Mouse (Mus musculus) thymus, postnatal 0 days (tissue): Measurements from ENCODE around the gene Rpl34. TPM values are rescaled to one million over a fixed set of nuclear protein-coding genes. Genes with fewer than 3 reads are reported as not detected.

Experiments
- DNase-seq: peaks from one replicate; pipeline ENCODE4 v3.0.0-alpha.2; 2015; ENCODE audit warnings: low spot score
- polyA plus RNA-seq: library from polyadenylated mRNA; unstranded; fragments of >200 nt; fragmentation: Nextera tagmentation; extraction: Ambion mirVana; gene quantifications from 2 replicates; pipeline ENCODE4 v1.2.1, GENCODE M21; 2015

The Rpl34 gene
- polyA plus RNA-seq, 1 experiment from 2014 or later: 1,349 TPM

DNA sequence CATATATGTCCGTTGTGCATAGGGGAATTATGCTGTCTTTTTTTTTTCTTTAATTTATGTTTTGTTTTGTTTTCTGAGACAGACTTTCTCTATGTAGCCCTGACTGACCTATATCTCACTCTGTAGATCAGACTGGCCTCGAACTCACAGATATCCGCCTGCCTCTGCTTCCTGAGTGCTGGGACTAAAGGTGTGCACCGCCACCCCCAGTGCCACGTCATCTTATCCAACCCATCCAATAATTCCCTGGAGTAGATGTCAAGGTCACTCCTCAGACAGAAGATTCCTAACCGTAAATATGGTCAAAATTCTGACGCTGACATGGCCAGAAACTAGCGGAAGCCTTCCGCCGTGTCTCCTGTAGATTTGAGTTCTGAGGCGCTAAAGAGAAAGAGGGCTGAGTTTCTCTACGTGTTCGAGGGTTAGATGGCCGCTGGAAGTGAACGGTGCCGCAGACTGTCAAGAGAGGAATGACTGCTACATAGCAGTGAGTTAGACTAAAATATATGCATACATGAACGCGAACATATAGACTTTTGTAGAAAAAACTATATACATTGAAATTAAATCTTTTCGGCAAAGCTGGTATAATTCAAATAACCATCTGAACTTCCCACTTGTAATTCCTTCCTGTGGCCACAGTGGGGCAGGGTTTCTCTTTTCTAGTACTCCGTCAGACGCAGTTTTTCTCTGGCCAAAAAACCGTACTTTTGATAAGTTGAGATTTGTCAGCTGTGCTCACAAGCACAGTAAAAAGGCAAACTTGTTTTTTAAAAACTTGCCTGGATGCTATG, 15.2 kb downstream of the Rpl34 start:
- peak; percentile 76 for DNase-seq

DNA sequence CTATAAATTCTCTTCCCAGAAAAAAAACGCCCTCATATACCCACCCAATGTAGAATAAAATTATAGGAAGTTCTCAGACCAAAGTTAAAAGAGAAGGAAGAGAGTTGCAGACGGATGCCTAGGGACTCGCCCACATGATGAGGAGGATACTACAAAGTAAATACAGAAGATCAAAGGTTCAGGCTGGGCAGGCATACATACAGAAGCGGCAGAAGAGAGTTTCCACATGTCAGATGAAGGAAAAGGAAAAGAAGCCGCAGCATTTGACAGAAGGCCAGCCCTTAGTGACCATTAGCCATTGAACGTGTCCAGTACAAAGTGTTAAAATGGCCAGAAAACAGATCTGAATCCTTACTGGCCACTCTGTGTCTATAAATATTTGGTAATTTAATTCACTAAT, 17.3 kb downstream of the Rpl34 start:
- no peak for DNase-seq

DNA sequence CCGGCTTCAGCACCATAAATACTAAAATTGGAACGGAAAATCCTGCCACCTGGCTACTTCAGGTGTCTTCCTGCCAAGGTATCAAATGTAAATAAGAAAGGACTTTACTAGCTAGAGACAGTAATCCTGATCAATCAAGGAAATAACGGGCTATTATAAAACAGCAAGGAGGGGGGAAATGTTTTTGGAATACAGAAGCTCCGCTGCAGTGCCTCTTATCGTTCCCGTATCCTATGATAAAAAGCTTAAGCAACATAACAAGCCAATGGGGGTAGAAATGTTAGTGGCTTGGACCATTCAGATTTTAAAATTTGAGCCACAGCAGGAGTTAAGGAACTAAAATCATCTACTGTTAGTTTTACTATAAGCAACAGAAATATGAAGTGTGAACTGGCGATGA, 20.1 kb downstream of the Rpl34 start:
- no peak for DNase-seq

DNA sequence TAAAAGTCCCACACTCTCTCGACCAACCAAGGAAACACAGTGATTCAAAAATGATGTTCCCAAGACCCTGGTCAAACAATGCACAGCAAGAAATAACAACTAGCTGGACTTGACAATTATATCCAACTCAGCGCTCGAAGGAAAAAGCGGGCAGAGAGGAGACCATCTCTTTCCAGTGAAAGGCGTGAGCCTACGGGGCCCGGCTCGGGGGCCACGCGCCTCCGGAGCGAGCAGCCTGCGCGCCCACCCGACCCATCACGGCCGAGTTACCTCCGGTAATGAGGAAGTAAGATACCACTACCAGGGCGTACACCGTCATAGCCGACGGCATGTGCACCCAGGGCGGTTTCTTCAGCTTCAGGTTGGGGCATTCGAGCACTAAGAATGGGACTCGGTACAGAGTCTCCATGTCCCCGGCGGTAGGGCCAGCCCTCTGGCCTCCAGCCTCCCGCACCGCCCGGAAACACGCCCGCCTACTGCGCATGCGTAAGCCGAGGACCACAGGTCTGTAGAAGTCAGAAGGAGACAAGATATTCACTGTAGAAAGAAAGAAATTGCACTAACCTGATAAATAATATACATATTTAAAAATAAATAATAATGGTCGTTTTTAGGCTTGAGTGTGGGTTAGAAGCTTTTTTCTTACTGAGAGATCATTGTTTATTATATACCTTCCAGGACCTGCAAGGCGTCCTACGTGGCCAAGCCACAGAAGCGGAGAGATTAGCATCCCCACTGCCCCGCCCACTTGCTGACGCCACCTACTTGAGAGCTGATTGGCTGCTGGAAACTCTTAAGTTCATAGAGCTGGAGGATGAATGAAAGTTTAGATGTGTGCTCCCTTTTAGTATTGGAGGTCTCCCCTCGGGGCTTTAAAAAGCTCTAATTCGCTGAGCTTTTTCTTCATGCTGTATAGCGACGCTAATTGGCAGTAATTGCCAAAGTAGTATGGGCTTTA, 21.0 kb downstream of the Rpl34 start, which contains the start of gene Ostc:
Gene Ostc (minus strand): TSS at position 478 of the 958 bp plus-strand sequence.
- DNase-seq: peak; percentile 98

DNA sequence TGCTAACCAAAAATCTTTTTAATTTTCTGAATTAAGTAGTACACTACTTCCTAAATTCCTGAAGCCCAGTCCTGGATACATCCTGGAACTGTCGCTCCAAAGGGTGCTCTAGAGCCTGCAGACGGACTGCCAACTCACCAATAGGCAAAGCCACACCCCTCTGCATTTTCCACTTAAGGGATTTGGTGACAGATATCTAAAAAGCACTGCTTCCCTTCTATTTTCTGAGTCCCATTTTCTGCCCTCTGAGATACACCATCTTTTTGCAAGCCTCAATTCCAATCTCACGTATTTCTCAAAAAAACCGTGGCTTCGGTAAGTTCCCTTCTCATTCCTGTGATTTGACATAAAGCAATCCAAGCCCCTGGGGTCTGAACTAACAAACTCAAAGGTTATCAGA, 21.7 kb downstream of the Rpl34 start:
- DNase-seq: no peak

DNA sequence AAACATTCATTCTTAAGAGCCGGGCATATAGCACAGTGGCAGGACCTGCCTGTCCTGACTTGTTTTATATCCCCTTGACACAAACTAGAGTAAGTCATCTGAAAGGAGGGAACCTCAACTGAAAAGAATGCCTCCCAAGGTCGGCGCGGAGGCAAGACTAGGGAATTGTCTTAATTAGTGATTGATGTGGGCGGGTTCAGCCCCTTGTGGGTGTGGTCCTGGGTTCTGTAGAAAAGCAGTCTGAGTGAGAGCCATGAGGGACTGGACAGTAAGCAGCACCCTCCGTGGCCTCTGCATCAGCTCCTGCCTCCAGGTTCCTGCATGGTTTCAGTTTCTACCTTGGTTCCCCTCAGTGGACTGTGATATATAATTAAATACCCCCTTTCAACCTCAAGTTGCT, 27.9 kb downstream of the Rpl34 start:
- DNase-seq: no peak

DNA sequence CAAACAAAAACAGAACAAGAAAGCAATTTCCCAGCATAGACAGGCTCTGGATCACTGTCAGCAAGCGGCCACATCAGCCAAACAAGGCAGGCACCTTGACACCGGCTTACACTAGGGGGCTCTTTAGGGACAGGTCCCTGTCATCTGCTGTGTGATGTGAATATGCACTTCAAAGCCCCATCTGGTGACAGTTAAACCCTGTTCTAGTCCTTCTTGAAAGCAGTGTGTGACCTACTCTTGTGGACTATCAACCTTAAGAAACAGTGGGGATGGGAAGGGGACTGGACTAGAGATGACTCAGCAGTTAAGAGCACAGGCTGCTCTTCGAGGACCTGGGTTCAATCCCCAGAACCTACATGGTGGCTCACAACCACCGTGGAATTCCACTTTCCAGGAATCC, 32.6 kb downstream of the Rpl34 start:
- DNase-seq: peak; percentile 39

DNA sequence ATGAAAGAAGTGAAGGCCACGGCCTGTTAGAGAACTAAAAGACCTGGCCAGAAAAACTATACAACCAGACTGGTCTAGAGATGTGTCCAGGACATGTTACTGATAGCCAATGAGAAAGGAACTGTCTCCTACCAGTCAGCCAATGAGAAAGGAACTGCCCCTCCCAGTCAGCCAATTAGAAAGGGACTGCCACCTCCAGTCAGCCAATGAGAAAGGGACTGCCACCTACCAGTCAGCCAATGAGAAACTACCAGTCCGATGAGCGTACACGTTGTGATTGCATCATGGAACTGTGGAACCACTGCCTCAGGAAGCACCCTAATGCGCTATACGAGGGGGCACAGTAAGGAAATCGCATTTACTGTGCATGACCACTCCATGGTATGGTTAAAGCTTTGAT, 35.5 kb downstream of the Rpl34 start:
- no peak for DNase-seq

DNA sequence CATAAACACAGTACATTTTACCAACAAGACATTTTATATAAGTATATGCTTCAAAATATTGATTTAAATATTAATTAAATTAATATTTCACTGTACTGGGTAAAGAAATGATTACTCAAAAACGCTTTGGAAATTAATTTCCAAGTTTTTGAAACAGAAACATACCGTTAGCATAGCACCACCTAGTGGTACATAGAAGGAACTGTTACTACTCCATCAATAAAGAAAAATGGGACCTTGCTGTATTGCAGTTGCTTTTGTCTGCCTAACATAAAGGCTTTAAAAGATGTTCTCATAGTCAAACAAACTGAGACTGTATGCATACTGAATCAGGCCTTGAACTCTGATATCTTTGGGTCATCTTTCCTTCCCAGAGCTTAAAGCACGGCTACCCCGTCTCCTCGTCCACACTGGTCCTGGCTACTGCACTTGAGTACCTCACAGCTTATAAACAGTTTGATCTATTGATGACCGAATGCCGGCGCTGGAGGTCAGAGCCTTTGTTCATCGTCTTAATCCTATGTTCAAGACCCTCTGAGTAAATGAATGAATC, 36.1 kb downstream of the Rpl34 start:
- DNase-seq: peak; percentile 27

DNA sequence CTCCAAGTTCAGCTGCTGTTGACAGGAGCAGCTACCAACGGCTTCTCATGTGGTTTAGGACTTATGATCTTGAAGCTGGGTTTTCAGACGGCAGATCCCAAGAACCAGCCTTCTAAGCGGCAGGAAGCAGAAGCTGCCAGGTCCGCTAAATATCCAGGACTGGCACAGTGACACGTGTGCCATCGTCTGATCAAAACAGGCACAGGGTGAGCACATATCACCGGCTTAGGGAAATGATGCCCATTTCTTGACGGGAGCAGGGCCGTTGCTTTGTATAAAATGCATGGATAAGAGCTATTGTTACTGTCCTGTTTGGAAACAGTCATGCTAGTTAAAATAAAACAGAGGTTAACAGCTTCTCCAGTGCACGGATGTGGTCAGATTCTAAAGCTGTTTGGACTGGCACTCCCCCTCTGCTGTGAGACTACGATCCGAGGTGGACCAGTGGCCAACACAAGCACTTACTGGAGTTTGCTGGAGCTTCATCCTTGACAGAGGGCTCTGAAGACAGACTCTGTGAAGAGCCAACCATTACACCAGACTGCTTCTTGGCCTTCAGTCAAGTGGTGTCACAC, 38.5 kb downstream of the Rpl34 start:
- DNase-seq: no peak

DNA sequence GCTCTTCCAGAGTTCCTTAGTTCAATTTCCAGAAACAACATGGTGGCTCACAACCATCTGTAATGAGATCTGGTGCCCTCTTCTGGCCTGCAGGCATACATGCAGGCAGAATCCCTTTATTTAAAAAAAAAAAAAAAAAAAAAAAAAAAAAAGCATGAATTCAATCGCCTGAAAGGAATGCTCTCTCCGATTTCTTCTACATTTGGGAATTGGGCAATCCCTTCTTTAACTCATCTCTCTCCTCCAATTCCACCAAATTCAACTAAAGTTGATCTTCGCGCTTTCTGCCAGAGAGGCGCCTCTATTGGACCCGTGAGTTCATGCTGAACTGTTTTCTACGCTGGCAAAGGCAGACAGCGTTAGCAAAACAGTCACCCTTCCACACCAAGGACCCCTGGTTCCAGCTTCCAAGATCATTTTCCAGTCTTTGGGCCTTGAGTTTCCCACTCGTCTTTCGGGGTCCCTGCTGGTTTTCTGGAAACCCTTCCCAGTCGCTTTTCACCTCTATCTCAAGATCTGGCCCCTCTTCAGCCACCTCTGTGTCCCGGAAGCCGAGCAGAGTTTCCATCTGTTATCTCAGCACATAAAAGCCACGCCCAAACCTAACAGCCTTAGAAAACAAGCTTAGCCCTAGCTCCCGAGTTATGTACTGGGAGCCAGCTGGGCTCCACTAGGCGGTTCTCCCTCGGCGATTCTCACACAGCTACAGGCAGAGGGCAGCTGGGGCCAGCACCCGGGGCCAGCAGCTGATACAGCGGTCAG, 39.2 kb downstream of the Rpl34 start:
- peak; percentile 83 for DNase-seq

DNA sequence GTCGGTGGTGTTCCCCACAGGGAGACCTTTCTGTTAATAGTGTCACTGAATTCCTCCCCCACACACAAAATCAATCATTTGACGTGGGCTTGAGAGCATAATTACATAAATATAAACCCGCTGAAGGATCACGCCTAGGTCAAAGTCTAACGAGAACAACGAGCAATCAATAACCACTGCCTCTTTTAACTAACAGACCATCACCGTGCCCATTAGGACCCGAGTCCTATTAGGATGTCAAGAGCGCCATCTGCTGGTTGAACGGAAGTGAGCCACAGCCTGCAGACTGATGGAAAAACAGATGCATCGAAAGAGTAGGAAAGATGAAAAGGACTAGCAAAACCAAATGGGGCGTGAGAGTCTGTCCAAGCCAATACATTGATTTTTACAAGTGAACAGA, 40.6 kb downstream of the Rpl34 start:
- DNase-seq: peak; percentile 52

DNA sequence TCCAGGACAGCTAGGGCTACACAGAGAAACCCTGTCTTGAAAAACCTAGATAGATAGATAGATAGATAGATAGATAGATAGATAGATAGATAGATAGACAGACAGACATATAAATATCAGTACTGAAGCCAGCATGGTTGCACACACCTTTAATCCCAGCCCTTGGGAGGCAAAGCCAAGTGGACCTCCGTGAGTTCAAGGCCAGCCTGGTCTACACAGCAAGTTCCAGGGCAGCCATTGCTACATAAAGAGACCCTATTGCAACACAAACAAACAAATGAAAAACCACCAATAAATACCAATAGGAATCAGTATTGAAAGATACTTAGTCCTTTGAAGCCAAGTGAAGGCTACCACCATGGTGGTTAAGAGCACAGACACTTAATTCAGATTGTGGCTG, 43.1 kb downstream of the Rpl34 start:
- DNase-seq: no peak

DNA sequence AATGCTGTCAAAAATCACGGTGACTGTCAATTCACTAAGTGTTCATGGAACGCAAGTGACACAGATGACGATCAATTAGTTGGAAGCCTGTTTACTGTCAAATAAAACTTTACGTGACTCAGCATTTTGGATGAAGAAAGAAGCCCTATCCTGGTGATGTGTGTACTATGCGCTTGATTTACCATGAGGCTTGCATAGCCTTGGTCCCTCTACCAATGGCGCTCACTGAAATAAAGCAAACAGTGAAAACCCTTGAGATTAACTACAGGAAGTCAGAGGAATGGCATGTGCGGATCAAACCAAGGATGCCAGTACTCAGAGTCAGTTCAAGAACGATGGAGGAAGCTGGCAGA, 45.2 kb downstream of the Rpl34 start:
- no peak for DNase-seq

DNA sequence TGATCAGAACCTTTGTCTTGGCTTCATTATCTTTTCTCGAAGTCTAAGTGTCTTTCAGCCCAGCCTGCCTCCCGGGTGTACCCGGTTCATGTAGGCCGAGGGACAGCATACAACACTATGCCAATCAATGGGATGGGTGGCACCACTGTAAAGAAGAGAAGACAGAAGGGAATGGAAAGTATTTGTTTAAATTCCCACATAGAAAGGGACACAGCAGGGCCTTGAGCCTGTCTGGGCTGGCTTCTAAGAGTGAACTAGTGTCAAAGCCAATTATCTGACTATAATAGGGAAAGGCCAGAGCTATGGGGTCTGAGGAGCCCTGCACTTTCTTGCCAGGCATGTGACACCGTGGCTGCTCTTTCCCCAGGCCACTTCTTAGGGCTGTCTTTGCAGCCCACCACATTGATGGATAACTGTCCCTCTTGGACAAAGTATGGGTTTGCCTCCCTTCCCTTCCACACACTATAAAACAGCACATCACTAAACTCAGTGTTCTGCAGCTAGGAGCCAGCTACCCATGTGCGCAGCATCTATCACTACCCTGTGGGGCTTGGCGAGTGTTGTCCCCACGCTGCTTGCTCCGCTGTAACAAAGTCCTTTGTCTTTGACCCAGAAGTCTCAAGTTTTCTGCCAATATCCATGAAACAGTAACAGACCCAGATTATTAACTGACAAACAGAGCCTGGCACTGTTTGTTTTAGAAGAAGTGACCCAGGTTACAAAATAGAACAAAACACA, 45.8 kb downstream of the Rpl34 start:
- DNase-seq: no peak

DNA sequence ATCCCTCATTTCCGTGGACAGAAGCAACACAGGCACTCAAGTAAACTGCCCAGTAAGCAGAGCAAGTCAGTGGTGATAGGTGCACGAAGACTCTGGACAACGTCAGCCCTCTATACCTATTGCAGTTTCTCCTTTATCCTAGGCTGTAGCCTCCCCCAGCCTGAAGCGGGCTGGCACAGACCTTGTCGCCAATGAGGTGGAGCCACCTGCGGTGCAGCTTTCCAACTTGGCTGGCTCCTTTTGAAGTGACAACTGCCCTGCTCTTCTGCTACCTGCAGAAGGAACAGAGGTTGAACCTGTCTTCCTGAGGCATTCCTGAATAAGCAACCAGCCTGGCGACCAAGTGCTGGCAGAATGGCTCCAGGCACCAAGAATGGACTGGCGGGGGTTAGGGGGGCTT, 46.4 kb downstream of the Rpl34 start:
- no peak for DNase-seq

DNA sequence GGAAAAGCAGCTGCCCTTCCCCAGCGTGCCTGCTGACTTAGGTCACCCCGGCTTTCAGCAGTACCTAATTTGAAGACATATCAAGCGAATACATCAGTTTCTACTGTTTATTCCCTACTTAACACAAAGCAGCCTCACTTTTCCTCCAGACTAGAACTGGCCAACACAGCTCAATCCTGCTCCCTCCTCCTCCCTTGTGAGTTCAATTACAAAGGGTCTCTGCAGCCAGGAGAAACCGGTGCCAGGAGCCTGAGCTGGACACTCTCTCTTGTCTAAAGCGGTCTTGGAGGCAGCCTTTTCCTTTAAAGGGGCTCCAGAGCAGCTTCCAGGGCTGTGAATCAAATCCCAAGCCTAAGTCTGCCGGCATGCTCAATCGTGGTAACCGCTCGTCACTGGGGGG, 48.0 kb downstream of the Rpl34 start:
- DNase-seq: no peak

DNA sequence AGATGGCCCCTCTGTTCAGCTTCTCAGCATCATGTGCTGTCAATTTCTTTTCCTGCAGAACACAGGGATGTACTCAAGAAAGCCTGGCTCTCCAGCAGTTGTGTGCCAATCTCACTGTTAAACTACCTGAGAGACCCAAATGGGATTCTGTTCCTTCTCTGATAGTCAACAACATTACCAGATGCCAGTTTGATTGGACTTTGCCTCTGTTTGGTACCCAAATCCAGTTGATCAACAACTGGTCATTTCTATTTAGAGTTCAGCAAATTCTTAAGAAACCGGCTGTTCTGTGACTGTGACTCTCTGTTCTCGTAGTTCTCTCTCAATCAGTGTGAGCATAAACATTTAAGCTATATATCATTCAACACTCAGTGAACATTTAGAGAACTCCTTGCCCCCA, 49.0 kb downstream of the Rpl34 start:
- DNase-seq: no peak

DNA sequence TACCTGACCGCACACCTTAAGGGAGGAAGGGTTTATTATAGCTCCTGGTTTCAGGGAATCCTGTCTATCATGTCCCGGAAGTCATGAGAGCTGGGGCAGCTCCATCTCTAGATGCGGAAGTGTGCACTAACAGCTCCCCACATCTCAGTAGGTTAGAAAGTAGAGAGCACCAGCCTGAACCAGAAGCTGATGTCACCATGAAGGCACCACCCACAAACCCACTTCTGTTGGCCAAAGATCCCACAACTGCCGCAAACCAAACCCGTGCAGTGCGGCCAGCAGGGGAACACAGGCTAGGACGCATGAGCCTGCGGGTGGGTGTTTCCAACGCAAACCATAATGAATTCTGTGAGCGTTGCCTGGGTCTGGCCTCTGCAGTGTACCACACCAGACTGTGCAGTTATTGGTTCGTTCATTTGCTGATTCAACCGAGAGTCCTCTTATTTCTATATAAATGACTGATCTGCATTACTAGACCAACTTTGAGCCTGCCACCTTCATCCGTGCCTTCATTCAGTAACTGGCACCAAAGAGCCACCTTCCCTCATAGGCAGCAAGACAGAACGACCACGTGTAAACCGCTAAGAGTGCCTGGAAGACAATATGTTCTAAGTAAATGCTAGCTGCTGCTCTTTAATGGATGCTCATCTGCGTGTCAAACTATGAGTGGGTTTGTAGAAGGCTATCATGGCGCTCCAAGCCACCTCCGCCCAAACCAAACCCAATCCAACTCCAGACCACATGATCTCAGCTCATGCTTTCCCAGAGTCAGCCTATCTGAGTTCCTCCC, 52.3 kb downstream of the Rpl34 start:
- DNase-seq: no peak
